Mouse (Mus musculus): ENCODE measurements around the gene Bche. TPM values are rescaled to one million over a fixed set of nuclear protein-coding genes. Genes with fewer than 3 reads are reported as not detected.

The Bche gene
- polyA plus RNA-seq, 1 experiment = 0.16 TPM

GRCm38 (mm10) chr3:73650281-73650680 lies 57.9 kb downstream of the Bche start:
- Histone ChIP-seq H3K36me3 (ENCODE audit: control insufficient read depth, insufficient read depth, low read length) (no peaks in the 10 kb centered on the region), H3K27me3 (ENCODE audit: control insufficient read depth, insufficient read depth, low read length) (no peaks in the 10 kb centered on the region), H3K4me1 (ENCODE audit: control insufficient read depth, insufficient read depth, low read length) (no peaks in the 10 kb centered on the region), H3K27ac (ENCODE audit: control insufficient read depth, insufficient read depth, low read depth, low read length) (no peak overlapping the region), H3K4me3 (ENCODE audit: control insufficient read depth, low read depth, low read length) (no peak overlapping the region)
- TF ChIP-seq POLR2A (IDR thresholded peaks at IDR 0.05; ENCODE audit: control insufficient read depth, low read depth, low read length) (no peak), CTCF (IDR thresholded peaks at IDR 0.05; ENCODE audit: control insufficient read depth, insufficient read depth, insufficient replicate concordance, low read depth, low read length) (no peak)

DNA sequence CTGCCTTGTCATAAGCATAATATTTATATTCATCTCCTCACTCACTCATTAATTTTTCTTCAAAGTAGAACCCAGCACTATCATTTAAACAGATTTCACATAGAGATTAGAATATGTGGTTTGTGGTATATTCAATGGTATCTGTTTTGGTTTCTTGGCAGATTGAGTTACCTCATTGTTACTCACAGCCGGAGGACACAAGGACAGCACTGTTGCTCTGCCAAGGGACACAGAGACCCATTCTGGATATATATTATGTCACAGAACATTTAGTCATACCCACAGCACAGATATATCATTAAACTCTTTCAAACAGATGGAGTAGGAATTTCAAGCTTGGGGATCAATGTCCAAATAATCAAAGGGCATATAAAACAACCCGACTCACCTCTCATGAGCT lies 61.2 kb downstream of the Bche start:
- TF ChIP-seq CTCF (IDR thresholded peaks at IDR 0.05; ENCODE audit: control insufficient read depth, insufficient read depth, insufficient replicate concordance, low read depth, low read length) (no peak), POLR2A (IDR thresholded peaks at IDR 0.05; ENCODE audit: control insufficient read depth, low read depth, low read length) (no peak)

DNA sequence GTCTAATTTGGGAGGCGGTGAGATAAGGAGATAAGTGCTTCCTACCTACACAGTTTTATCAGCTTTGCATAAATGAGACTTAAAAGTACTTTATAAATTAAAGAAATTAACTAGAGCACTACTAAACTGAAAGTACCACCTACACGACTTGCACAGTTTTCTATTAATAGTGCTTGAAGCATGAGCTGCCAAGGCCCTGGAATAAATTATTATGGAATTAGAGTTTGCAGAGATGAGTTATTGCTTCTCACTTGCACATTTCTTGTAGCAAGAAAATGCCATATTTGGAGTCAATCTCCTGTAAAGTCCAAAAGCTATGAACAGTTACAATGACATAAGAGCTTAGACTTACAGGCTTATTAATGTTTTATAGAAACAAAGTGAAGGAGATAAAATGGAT lies 96.8 kb downstream of the Bche start:
- TF ChIP-seq POLR2A (IDR thresholded peaks at IDR 0.05; ENCODE audit: control insufficient read depth, low read depth, low read length) (no peak), CTCF (IDR thresholded peaks at IDR 0.05; ENCODE audit: control insufficient read depth, insufficient read depth, insufficient replicate concordance, low read depth, low read length) (no peak)
- H3K4me3 ChIP-seq (ENCODE audit: control insufficient read depth, low read depth, low read length) = no peak overlapping the region
- H3K27me3 ChIP-seq (ENCODE audit: control insufficient read depth, insufficient read depth, low read length) = no peaks in the 10 kb centered on the region
- no peaks in the 10 kb centered on the region for H3K36me3 ChIP-seq (ENCODE audit: control insufficient read depth, insufficient read depth, low read length)
- H3K27ac ChIP-seq (ENCODE audit: control insufficient read depth, insufficient read depth, low read depth, low read length) = no peak overlapping the region
- no peaks in the 10 kb centered on the region for H3K4me1 ChIP-seq (ENCODE audit: control insufficient read depth, insufficient read depth, low read length)

More for the DNA sequence above, 61.2 kb downstream of the Bche start:
- Histone ChIP-seq H3K4me1 (ENCODE audit: control insufficient read depth, insufficient read depth, low read length) (no peaks in the 10 kb centered on the region), H3K27me3 (ENCODE audit: control insufficient read depth, insufficient read depth, low read length) (no peaks in the 10 kb centered on the region), H3K27ac (ENCODE audit: control insufficient read depth, insufficient read depth, low read depth, low read length) (no peak overlapping the region), H3K4me3 (ENCODE audit: control insufficient read depth, low read depth, low read length) (no peak overlapping the region), H3K36me3 (ENCODE audit: control insufficient read depth, insufficient read depth, low read length) (no peaks in the 10 kb centered on the region)

DNA sequence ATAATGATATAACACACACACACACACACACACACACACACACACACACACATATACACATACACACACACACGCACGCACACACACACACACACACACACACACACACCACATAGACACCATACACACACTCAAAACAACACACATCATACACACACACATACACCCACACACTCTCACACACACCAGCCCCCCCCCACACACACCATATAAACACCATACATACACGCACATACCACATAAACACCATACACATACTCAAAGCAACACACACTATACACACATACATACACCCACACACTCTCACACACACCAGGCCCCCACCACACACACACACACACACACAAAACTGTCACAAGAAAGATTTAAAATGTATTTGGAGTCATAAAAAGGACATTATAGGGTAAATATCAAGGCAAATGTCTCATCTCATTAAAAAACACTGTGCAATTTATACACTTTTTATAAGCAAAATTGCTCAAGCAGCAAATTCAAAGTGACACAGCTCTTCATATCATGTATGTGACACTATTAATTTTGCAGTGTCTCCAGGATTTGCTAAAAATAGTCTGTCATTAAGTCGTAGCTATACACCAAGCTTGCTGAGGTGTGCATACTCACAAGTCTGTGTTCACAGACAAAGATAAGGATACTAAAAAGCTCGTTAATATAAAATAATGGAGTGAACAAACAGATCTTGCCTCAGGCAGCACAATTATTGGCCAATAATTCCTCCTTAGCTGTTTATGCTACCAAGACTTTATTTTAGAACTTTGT lies 116.3 kb downstream of the Bche start:
- no peaks in the 10 kb centered on the region for H3K27me3 ChIP-seq (ENCODE audit: control insufficient read depth, insufficient read depth, low read length)
- no peak overlapping the region for H3K4me3 ChIP-seq (ENCODE audit: control insufficient read depth, low read depth, low read length)
- TF ChIP-seq POLR2A (IDR thresholded peaks at IDR 0.05; ENCODE audit: control insufficient read depth, low read depth, low read length) (no peak), CTCF (IDR thresholded peaks at IDR 0.05; ENCODE audit: control insufficient read depth, insufficient read depth, insufficient replicate concordance, low read depth, low read length) (no peak)
- no peaks in the 10 kb centered on the region for H3K4me1 ChIP-seq (ENCODE audit: control insufficient read depth, insufficient read depth, low read length)
- H3K36me3 ChIP-seq (ENCODE audit: control insufficient read depth, insufficient read depth, low read length) = no peaks in the 10 kb centered on the region
- H3K27ac ChIP-seq (ENCODE audit: control insufficient read depth, insufficient read depth, low read depth, low read length) = no peak overlapping the region

Data from testis, adult 2 months (tissue).